Mouse (Mus musculus) right cerebral cortex, postnatal 4 days (tissue): ENCODE measurements around the gene Usp47.

Experiments
- DNase-seq: peaks from one replicate; pipeline ENCODE4 v3.0.0-alpha.2; 2022

The Usp47 gene

DNA sequence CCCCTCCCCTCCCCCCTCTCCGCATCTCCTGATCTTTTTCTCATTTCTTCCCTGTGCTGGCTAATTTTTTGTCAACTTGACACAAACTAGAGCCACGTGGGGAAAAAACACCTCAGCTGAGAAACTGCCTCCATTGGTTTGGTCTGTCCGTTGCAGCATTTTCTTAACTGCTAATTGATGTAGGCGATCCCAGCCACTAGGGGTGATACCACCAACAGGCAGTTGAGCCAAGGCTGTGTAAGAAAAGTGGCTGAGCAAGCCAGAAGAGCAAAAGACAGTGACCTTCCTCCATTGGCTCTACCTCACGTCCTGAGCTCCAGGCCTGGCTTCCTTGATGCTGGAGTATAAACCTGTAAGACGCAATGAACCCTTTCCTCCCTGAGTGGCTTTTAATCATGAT is 136.5 kb downstream of the Usp47 start:
- no peak for DNase-seq
